Mouse (Mus musculus) MEL (cell line): ENCODE data around the gene Robo1.

Experiments
- CTCF ChIP-seq, 3 experiments: IDR thresholded peaks in 2 of 3; conservative IDR thresholded peaks in 1 of 3; 2 replicates each; pipeline ENCODE4 v1.5.1; 2011 to 2012; ENCODE audit warnings: low read length in 3 of 3, low read depth in 2 of 3, mild to moderate bottlenecking in 2 of 3, improper control_type of control experiment in 1 of 3, inconsistent platforms in 1 of 3, mixed read lengths in 1 of 3, moderate library complexity in 1 of 3; ENCODE audit not compliant: control insufficient read depth in 1 of 3, insufficient read depth in 1 of 3, poor library complexity in 1 of 3, severe bottlenecking in 1 of 3
- EP300 ChIP-seq, 2 experiments: IDR thresholded peaks; 2 replicates each; pipeline ENCODE4 v1.6.1; 2011; ENCODE audit warnings: improper control_type of control experiment in 2 of 2, low read length in 2 of 2, low read depth in 1 of 2, mild to moderate bottlenecking in 1 of 2
- HCFC1 ChIP-seq: IDR thresholded peaks from 2 replicates; pipeline ENCODE4 v1.6.1; 2012; ENCODE audit warnings: low read depth, mild to moderate bottlenecking, inconsistent platforms, low read length, improper control_type of control experiment, moderate library complexity
- MAFK ChIP-seq: IDR thresholded peaks from 2 replicates; pipeline ENCODE4 v1.6.1; 2011; ENCODE audit warnings: low read depth, mild to moderate bottlenecking, low read length, improper control_type of control experiment, borderline replicate concordance
- MEF2A ChIP-seq: IDR thresholded peaks from 2 replicates; pipeline ENCODE4 v1.6.1; 2014; ENCODE audit warnings: low read depth, mild to moderate bottlenecking, inconsistent platforms, low read length, improper control_type of control experiment; ENCODE audit not compliant: poor library complexity, insufficient replicate concordance, severe bottlenecking; ENCODE audit errors: extremely low read depth
- ZC3H11A ChIP-seq: IDR thresholded peaks from 2 replicates; pipeline ENCODE4 v1.6.1; 2012; ENCODE audit warnings: low read depth, mild to moderate bottlenecking, inconsistent platforms, low read length, improper control_type of control experiment

- TF ChIP-seq MEF2A (no peak), CTCF (IDR thresholded peaks at IDR 0.05 in 2 of 3, conservative IDR thresholded peaks at IDR 0.05 in 1 of 3; ENCODE audit: control insufficient read depth in 1 of 3, insufficient read depth in 1 of 3, low read depth in 2 of 3, low read length in 3 of 3, poor library complexity in 1 of 3, severe bottlenecking in 1 of 3) (no peak), EP300 (IDR thresholded peaks at IDR 0.05; ENCODE audit: low read depth in 1 of 2, low read length in 2 of 2) (no peak), MAFK (no peak), HCFC1 (no peak), ZC3H11A (no peak)
Measured at GRCm38 (mm10) chr16:72664806-72665205, 356.7 kb downstream of the Robo1 start.
